Mouse (Mus musculus) limb, embryonic 14.5 days (tissue): Measurements from ENCODE around the gene Col24a1. TPM values are rescaled to one million over a fixed set of nuclear protein-coding genes. Genes with fewer than 3 reads are reported as not detected.

Experiments used
- ATAC-seq: fragments of 200-750 bp; cut with Nextera tagmentation; 2 replicates; pipeline ENCODE4 v1.8.0; 2017; ENCODE audit warnings: low read depth, moderate number of reproducible peaks, moderate TSS enrichment; ENCODE audit not compliant: low FRiP score
- DNase-seq: peaks from one replicate; pipeline ENCODE4 v3.0.0-alpha.2; 2015; ENCODE audit warnings: low spot score
- H3K27ac ChIP-seq: fragments of 300-500 bp; sonication (generic); replicated peaks from 2 replicates; pipeline ENCODE4 v1.5.1; 2014; ENCODE audit warnings: low read depth, mild to moderate bottlenecking, low read length, moderate library complexity, mixed read lengths
- H3K27me3 ChIP-seq: fragments of 300-500 bp; sonication (generic); 2 replicates; pipeline ENCODE4 v1.6.1; 2014; ENCODE audit warnings: low read length, mixed read lengths; ENCODE audit not compliant: control insufficient read depth, insufficient read depth
- H3K36me3 ChIP-seq: fragments of 300-500 bp; sonication (generic); 2 replicates; pipeline ENCODE4 v1.6.1; 2014; ENCODE audit warnings: mild to moderate bottlenecking, low read length, moderate library complexity, mixed read lengths; ENCODE audit not compliant: control insufficient read depth, insufficient read depth
- H3K4me1 ChIP-seq: fragments of 300-500 bp; sonication (generic); 2 replicates; pipeline ENCODE4 v1.6.1; 2014; ENCODE audit warnings: antibody characterized with exemption, low read length, mixed read lengths; ENCODE audit not compliant: control insufficient read depth, insufficient read depth
- H3K4me2 ChIP-seq: fragments of 300-500 bp; sonication (generic); replicated peaks from 2 replicates; pipeline ENCODE4 v1.6.1; 2014; ENCODE audit warnings: low read depth, mild to moderate bottlenecking, low read length, moderate library complexity; ENCODE audit not compliant: severe bottlenecking
- H3K4me3 ChIP-seq: fragments of 300-500 bp; sonication (generic); replicated peaks from 2 replicates; pipeline ENCODE4 v1.5.1; 2014; ENCODE audit warnings: low read length
- H3K9ac ChIP-seq: fragments of 300-500 bp; sonication (generic); 2 replicates; pipeline ENCODE4 v1.6.1; 2014; ENCODE audit warnings: mild to moderate bottlenecking, low read depth, low read length, moderate library complexity; ENCODE audit not compliant: severe bottlenecking
- H3K9me3 ChIP-seq: fragments of 300-500 bp; sonication (generic); 2 replicates; pipeline ENCODE4 v1.6.1; 2016; ENCODE audit warnings: low read length; ENCODE audit not compliant: control insufficient read depth
- POLR2A ChIP-seq: fragments of 200-500 bp; IDR thresholded peaks from 2 replicates; pipeline ENCODE4 v1.8.0; 2012; ENCODE audit warnings: inconsistent platforms, mild to moderate bottlenecking, moderate library complexity, borderline replicate concordance; ENCODE audit not compliant: insufficient read depth, insufficient read length; ENCODE audit errors: extremely low read depth
- WGBS: fragments of 180-500 bp; shearing (Covaris S2); extraction: QIAGEN DNeasy Blood & Tissue Kit; methylation state at CpG from one replicate; pipeline ENCODE4 v1.1.7; 2014; 5-methylcytosine and 5-hydroxymethylcytosine counted together
- polyA plus RNA-seq, 2 experiments: library from polyadenylated mRNA; depleted of rRNA in 1 of 2; stranded (reverse) in 1 of 2; unstranded in 1 of 2; fragments of >200 nt; fragmentation: Nextera tagmentation in 1 of 2; extraction: Ambion mirVana in 1 of 2; gene quantifications; 2 replicates each; pipeline versions ENCODE4 v1.2.1 to v1.2.3; 2012 to 2014

The Col24a1 gene
- polyA plus RNA-seq, 2 experiments: 9.5 to 24.0 TPM

GRCm38 (mm10) chr3:145353951-145354350 lies 61.7 kb downstream of the Col24a1 start:
- no peak for ATAC-seq
- no peak for TF ChIP-seq POLR2A
- no peaks in the 10 kb centered on the region for H3K36me3 ChIP-seq
- H3K9ac ChIP-seq: no peak overlapping the region
- no peak overlapping the region for H3K27ac ChIP-seq
- no peak for DNase-seq
- H3K4me1 ChIP-seq: no peaks in the 10 kb centered on the region
- H3K27me3 ChIP-seq: no peaks in the 10 kb centered on the region
- H3K9me3 ChIP-seq: no peaks in the 10 kb centered on the region
- WGBS: 93% methylated on average over 3 of the region's 3 CpGs
- no peak overlapping the region for H3K4me3 ChIP-seq
- no peak overlapping the region for H3K4me2 ChIP-seq

DNA sequence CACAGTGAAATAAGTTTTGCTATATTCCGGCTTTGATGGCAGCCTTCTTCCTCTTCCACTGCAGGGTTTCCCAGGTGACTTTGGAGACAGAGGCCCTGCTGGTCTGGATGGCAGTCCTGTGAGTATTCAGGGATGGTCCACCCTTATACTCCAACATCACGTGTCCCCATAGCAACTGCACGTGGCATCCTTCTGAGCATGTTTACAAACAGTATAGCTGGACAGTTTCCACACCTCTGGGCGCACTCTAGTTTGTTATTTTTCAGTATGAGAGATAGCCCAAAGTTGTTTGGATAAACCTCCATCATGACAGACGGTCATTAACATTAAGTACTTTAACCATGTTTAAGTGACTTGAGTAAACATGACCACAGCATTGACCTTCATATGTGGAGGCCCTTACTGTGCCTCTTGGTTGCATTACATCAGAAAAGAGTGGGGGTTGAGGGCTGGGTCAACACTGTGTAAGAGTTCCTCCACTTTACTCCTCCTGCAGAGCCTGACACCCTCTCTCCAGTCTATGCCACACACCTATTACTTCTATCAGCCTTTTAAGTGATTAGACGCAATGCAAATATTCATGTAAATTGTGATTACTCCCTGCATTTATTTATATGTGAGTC lies 64.7 kb downstream of the Col24a1 start:
- Histone ChIP-seq H3K9ac (no peak overlapping the region), H3K4me1 (no peaks in the 10 kb centered on the region), H3K36me3 (no peaks in the 10 kb centered on the region), H3K4me3 (no peak overlapping the region), H3K27ac (no peak overlapping the region), H3K4me2 (no peak overlapping the region), H3K27me3 (no peaks in the 10 kb centered on the region), H3K9me3 (no peaks in the 10 kb centered on the region)
- TF ChIP-seq POLR2A: no peak
- ATAC-seq (no peak), DNase-seq (no peak)
- 84% methylated on average over 6 of the region's 6 CpGs for WGBS

DNA sequence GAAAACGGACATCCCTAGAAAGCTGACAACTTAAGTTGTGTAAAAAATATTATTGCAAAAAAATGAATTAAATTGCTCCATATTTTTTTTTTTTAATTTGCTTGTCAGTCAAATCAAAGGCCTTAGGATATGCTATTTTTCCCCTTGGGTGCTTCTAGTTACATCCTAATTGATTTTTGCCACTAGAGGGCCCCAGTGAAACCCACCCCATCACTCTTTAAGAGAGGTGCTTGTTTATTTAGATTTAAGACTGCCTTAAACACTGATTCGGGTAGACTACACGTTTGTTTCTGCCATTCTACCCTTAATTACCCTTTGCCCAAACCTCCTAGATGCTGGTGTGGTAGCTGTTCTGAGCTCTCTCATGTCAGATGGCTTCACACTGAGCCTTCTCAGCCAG lies 73.0 kb downstream of the Col24a1 start:
- ATAC-seq: no peak
- Histone ChIP-seq H3K27ac (no peak overlapping the region), H3K36me3 (no peaks in the 10 kb centered on the region), H3K9me3 (no peaks in the 10 kb centered on the region), H3K27me3 (no peaks in the 10 kb centered on the region), H3K4me3 (no peak overlapping the region), H3K4me1 (no peaks in the 10 kb centered on the region), H3K4me2 (no peak overlapping the region), H3K9ac (no peak overlapping the region)
- DNase-seq: no peak
- WGBS: 30% methylated on average over 3 of the region's 3 CpGs
- no peak for TF ChIP-seq POLR2A

DNA sequence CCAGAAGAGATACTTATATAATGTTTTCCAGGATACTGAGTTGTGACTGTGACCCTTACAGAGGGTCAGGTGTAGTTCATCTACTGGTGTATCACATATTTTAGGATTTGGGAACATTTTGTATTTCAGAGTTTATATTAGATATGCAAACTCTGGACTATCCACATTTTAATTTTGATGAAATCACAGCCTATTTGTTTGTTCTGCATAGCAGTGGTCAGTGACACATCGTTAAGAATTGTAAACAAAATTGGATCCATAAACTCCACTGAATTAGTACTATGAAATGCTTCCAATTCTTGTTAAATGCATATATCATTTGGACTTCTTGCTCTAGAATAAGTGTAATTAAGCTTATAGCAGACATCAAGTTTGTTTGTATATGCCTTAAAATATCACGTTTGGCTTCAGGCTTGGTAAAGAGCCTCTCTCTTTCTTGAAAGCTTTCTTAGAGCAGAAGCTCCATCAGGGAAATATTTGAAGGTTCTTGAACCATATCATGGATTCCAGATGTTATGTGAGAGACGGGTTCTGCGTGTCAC lies 75.0 kb downstream of the Col24a1 start:
- Histone ChIP-seq H3K9me3 (no peaks in the 10 kb centered on the region), H3K36me3 (no peaks in the 10 kb centered on the region), H3K4me2 (no peak overlapping the region), H3K27ac (no peak overlapping the region), H3K4me1 (no peaks in the 10 kb centered on the region), H3K27me3 (no peaks in the 10 kb centered on the region), H3K9ac (no peak overlapping the region), H3K4me3 (no peak overlapping the region)
- no peak for ATAC-seq
- WGBS: 64% methylated on average over 4 of the region's 4 CpGs
- TF ChIP-seq POLR2A: no peak
- no peak for DNase-seq

DNA sequence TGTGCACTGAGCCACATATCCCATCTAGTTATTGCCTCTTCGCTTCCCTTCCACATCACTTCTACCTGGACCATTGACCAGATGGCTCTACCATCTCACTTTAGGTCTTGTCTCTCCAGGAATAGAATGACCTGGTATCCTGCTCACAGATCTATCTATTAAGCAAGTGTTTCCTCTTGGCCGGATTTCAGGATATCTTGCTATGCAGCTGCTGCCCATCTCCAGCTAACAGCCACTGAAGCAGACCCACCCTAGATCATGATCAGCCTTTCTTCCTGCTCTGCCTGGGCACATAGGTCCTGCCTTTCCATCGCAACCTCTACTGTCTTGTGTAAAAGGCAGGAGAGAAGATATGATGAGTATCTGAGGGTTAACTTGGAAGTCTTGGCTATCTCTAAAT lies 84.0 kb downstream of the Col24a1 start:
- Histone ChIP-seq H3K27ac (no peak overlapping the region), H3K4me2 (no peak overlapping the region), H3K4me1 (no peaks in the 10 kb centered on the region), H3K9ac (no peak overlapping the region), H3K4me3 (no peak overlapping the region), H3K9me3 (no peaks in the 10 kb centered on the region), H3K27me3 (no peaks in the 10 kb centered on the region), H3K36me3 (no peaks in the 10 kb centered on the region)
- TF ChIP-seq POLR2A: no peak
- ATAC-seq (no peak), DNase-seq (no peak)
- 97% methylated on average over 3 of the region's 3 CpGs for WGBS
